Mouse (Mus musculus) hindbrain, postnatal 0 days (tissue): ENCODE results near the gene Tfap2a. TPM values are rescaled to one million over a fixed set of nuclear protein-coding genes. Genes with fewer than 3 reads are reported as not detected.

ENCODE experiments used
- ATAC-seq: fragments of 200-750 bp; cut with Nextera tagmentation; 2 replicates; pipeline ENCODE4 v1.8.0; 2017; ENCODE audit warnings: mild to moderate bottlenecking, moderate TSS enrichment, moderate library complexity
- DNase-seq: peaks from one replicate; pipeline ENCODE4 v3.0.0-alpha.2; 2015; ENCODE audit warnings: low spot score
- H3K27ac ChIP-seq: fragments of 300-500 bp; sonication (generic); 2 replicates; pipeline ENCODE4 v1.5.1; 2014; ENCODE audit warnings: mild to moderate bottlenecking
- H3K27me3 ChIP-seq: fragments of 300-500 bp; sonication (generic); 2 replicates; pipeline ENCODE4 v1.6.1; 2014; ENCODE audit warnings: low read length, mixed read lengths; ENCODE audit not compliant: insufficient read depth
- H3K36me3 ChIP-seq: fragments of 300-500 bp; sonication (generic); 2 replicates; pipeline ENCODE4 v1.6.1; 2014; ENCODE audit warnings: low read length, mixed read lengths; ENCODE audit not compliant: insufficient read depth
- H3K4me1 ChIP-seq: fragments of 300-500 bp; sonication (generic); 2 replicates; pipeline ENCODE4 v1.6.1; 2014; ENCODE audit warnings: antibody characterized with exemption, low read length, mixed read lengths; ENCODE audit not compliant: insufficient read depth
- H3K4me2 ChIP-seq: fragments of 300-500 bp; sonication (generic); 2 replicates; pipeline ENCODE4 v1.6.1; 2014; ENCODE audit warnings: low read depth, mild to moderate bottlenecking, low read length, moderate library complexity, mixed read lengths
- H3K4me3 ChIP-seq: fragments of 300-500 bp; sonication (generic); 2 replicates; pipeline ENCODE4 v1.5.1; 2014; ENCODE audit warnings: low read length
- H3K9ac ChIP-seq: fragments of 300-500 bp; sonication (generic); replicated peaks from 2 replicates; pipeline ENCODE4 v1.6.1; 2014; ENCODE audit warnings: mild to moderate bottlenecking, low read length, moderate library complexity, mixed read lengths
- H3K9me3 ChIP-seq: fragments of 300-500 bp; sonication (generic); 2 replicates; pipeline ENCODE4 v1.6.1; 2016; ENCODE audit warnings: low read length, mixed read lengths
- CTCF ChIP-seq: IDR thresholded peaks from 2 replicates; pipeline ENCODE4 v1.5.1; 2016; ENCODE audit warnings: antibody characterized with exemption, control low read depth, low read depth
- WGBS: fragments of 180-500 bp; shearing (Covaris S2); extraction: QIAGEN DNeasy Blood & Tissue Kit; methylation state at CpG from one replicate; pipeline ENCODE4 v1.1.7; 2014; 5-methylcytosine and 5-hydroxymethylcytosine counted together
- polyA plus RNA-seq: library from polyadenylated mRNA; unstranded; fragments of >200 nt; fragmentation: Nextera tagmentation; extraction: Ambion mirVana; gene quantifications from 2 replicates; pipeline ENCODE4 v1.2.1, GENCODE M21; 2015
- total RNA-seq: library from RNA; depleted of rRNA; stranded (reverse); fragments of >200 nt; gene quantifications from 2 replicates; pipeline ENCODE4 v1.2.3, GENCODE M21; 2014; rRNA removed

Tfap2a gene
- total and polyA plus RNA-seq, 2 experiments from 2014 or later: 2.1 to 7.2 TPM

DNA sequence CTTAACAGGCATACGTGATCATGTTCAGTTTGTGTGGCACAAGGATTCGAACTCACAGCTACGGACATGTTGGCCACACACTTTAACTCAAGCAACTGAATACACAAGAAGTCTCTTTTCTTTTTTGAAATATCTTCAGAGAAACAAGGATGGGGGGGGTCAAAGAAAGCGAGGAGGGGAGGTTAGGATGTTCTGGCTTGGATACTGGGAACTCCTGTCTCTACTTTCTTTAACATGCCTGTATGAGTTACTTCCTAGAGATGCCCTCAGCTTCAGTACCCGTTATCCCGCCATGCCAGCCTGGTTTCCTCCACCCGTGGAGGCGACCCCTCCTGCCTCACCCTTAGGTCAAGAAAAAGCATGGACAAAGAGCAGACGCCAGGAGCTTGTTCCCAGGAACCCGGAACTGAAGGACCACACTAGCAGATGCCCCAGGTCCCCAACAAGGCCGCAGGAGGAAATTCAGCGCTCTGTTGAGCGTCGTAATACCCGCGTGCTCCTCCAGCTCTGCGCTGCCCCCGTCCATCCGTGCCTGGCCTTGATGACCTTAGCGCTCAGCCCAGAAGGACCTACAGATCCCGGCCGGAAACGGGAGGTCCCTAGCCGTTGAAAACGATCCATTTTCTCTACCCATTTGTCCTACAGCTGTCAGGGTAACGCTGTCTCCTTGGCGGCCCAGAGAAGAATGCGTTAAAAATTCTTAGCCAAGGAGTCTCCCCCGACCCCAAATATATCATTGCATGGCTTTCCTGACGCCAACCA is 35.6 kb downstream of the Tfap2a start:
- Histone ChIP-seq H3K9ac (no peak overlapping the region), H3K4me3 (no peak overlapping the region), H3K4me1 (no peaks in the 10 kb centered on the region), H3K36me3 (no peaks in the 10 kb centered on the region), H3K27ac (no peak overlapping the region), H3K4me2 (no peak overlapping the region), H3K27me3 (peaks cover 69% of the 10 kb centered on the region), H3K9me3 (no peaks in the 10 kb centered on the region)
- ATAC-seq (no peak), DNase-seq (no peak)
- TF ChIP-seq CTCF: no peak
- WGBS: 7% methylated on average over 30 of the region's 30 CpGs

DNA sequence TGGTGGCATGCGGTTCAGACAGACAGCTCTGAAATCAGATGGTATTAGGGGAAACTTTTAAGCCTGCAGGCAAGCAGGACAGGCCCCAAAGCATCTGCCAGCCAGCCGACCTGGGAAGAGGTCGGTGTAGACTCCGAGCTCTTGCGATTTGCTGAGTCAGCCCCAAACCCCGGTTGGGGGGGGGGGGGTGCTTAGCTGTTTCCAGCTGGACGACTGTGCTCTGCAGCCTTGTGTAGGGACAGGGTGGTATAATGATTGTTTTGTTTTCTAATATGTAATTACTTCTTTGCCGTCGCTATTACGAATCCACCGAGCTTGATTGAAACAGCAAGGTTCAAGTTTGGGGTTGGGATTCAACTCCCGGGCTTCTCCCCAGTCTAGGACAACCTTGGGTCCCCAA is 36.5 kb downstream of the Tfap2a start:
- Histone ChIP-seq H3K9ac (no peak overlapping the region), H3K9me3 (no peaks in the 10 kb centered on the region), H3K36me3 (no peaks in the 10 kb centered on the region), H3K27me3 (peaks cover 61% of the 10 kb centered on the region), H3K4me1 (no peaks in the 10 kb centered on the region), H3K4me3 (no peak overlapping the region), H3K27ac (no peak overlapping the region), H3K4me2 (no peak overlapping the region)
- DNase-seq: no peak
- ATAC-seq: no peak
- TF ChIP-seq CTCF: no peak
- WGBS: 8% methylated on average over 12 of the region's 12 CpGs

DNA sequence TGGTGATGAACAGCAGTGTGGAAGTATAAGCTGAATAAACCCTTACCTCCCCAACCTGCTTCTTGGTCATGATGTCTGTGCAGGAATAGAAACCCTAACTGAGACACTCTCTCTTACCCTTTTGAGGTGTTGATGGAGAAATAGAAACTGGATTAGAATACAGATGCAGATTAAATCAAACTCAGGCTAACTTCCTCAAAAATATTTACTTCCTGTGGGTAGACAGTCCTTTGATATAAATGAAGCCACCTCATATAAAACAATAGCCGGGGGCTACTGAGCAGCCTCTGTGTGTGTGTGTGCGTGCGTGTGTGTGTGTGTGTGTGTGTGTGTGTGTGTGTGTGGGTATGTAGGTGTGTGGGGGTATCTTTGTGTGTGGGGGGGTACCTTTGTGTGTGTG is 52.4 kb downstream of the Tfap2a start:
- ATAC-seq: no peak
- WGBS: 91% methylated on average over 3 of the region's 3 CpGs

DNA sequence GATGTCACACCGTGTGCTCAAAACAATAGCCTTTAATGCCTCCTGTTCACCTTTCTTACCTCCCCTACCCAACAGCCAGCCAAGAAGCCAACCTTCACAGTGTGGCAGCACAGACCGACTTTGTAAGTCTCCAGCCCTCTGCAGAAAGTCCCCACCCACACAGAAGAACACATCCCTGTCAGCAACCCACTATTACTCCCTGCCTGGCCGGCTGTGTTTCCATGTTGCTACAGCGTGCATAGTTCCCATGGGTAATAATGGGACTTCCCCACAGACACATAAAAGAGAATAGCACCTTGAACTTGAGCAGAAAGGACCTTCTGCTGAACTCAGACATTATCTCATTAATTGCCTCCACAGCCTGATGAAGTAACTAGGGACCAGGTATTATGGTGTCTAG is 61.4 kb downstream of the Tfap2a start:
- no peak overlapping the region for H3K27ac ChIP-seq
- no peaks in the 10 kb centered on the region for H3K27me3 ChIP-seq
- no peak overlapping the region for H3K4me2 ChIP-seq
- H3K9me3 ChIP-seq: no peaks in the 10 kb centered on the region
- H3K4me3 ChIP-seq: no peak overlapping the region
- ATAC-seq (no peak), DNase-seq (no peak)
- no peaks in the 10 kb centered on the region for H3K4me1 ChIP-seq
- no peaks in the 10 kb centered on the region for H3K36me3 ChIP-seq
- WGBS: 31% methylated on average over 4 of the region's 4 CpGs
- H3K9ac ChIP-seq: no peak overlapping the region
- no peak for TF ChIP-seq CTCF

More for the DNA sequence above, 52.4 kb downstream of the Tfap2a start:
- TF ChIP-seq CTCF: no peak
- Histone ChIP-seq H3K36me3 (no peaks in the 10 kb centered on the region), H3K4me2 (no peak overlapping the region), H3K9ac (no peak overlapping the region), H3K27me3 (no peaks in the 10 kb centered on the region), H3K4me3 (no peak overlapping the region), H3K9me3 (no peaks in the 10 kb centered on the region), H3K4me1 (no peaks in the 10 kb centered on the region), H3K27ac (no peak overlapping the region)
- no peak for DNase-seq

Other genes starting within 250 kb of the Tfap2a start
- gene Gcnt2, start 121.4 kb upstream of the Tfap2a start, total RNA-seq: 11.1 and 12.0 TPM in 2 replicates
- 2.9 and 3.1 TPM in 2 replicates for gene Gcnt2, start 121.4 kb upstream of the Tfap2a start, polyA plus RNA-seq